In genomic region chr11:76509751-76510723, GRCm38 (mm10) we compare ENCODE assay signal across 10 mouse cellular contexts.
A peak's percentile ranks its signal among the peaks of the same experiment; 100 is the strongest.
DNase-seq lines count a peak whose midpoint lies in the region; ATAC-seq lines count a peak whose summit lies in the region.
"Had no signal": no experiment of that assay in that cellular context is flagged by ENCODE, and none has a peak within 500 bp of the region (broad histone marks: within the 10 kb centered on the region; RNA-seq: fewer than 3 reads in every experiment).

No protein-coding gene starts in this region.

- H3K27me3 ChIP-seq in hindbrain, embryonic 12.5 days, result no peaks in the 10 kb centered on the region
- no peaks in the 10 kb centered on the region for H3K27me3 ChIP-seq in hindbrain, embryonic 11.5 days (ENCODE audit: control insufficient read depth, insufficient read depth, low read length)
- no peaks in the 10 kb centered on the region for H3K27me3 ChIP-seq in forebrain, embryonic 14.5 days (replicated peaks; ENCODE audit: control insufficient read depth, insufficient read depth, low read length)
- no peaks in the 10 kb centered on the region for H3K27me3 ChIP-seq in midbrain, embryonic 15.5 days (replicated peaks)

- no peak for DNase-seq in hindbrain, embryonic 11.5 days (ENCODE audit: low spot score)
- DNase-seq in brain, adult 2 months (ENCODE audit: low read depth, low spot score), result peak; percentile 89
- DNase-seq in forebrain, embryonic 14.5 days (ENCODE audit: low spot score), result no peak
- no peak for DNase-seq in urinary bladder, adult 2 months (ENCODE audit: low spot score)
- no peak for DNase-seq in left cerebral cortex, postnatal 10 days (ENCODE audit: extremely low spot score in 1 of 2, low spot score in 2 of 2)

- intact Hi-C loops in left cerebral cortex, postnatal 10 days (cut with DNase I), result loop anchor here (5.0 kb wide), 1 partner anchor 137 kb away; no protein-coding TSS in a partner anchor

- H3K4me3 ChIP-seq in hindbrain, embryonic 12.5 days, result no peak overlapping the region
- no peak overlapping the region for H3K4me3 ChIP-seq in hindbrain, embryonic 11.5 days (ENCODE audit: low read depth, low read length)
- no peak overlapping the region for H3K4me3 ChIP-seq in forebrain, embryonic 14.5 days (ENCODE audit: low read depth, low read length)
- no peak overlapping the region for H3K4me3 ChIP-seq in midbrain, embryonic 15.5 days

- no peak overlapping the region for H3K4me2 ChIP-seq in hindbrain, embryonic 12.5 days (replicated peaks)
- H3K4me2 ChIP-seq in hindbrain, embryonic 11.5 days (replicated peaks; ENCODE audit: low read depth, low read length), result no peak overlapping the region
- H3K4me2 ChIP-seq in forebrain, embryonic 14.5 days (ENCODE audit: low read length), result no peak overlapping the region
- no peak overlapping the region for H3K4me2 ChIP-seq in midbrain, embryonic 15.5 days
- H3K4me2 ChIP-seq: liver, embryonic 11.5 days had no signal

- ATAC-seq in hindbrain, embryonic 12.5 days (ENCODE audit: low FRiP score), result no peak
- ATAC-seq in hindbrain, embryonic 11.5 days (ENCODE audit: low FRiP score), result no peak
- no peak for ATAC-seq in forebrain, embryonic 14.5 days
- ATAC-seq in midbrain, embryonic 15.5 days (replicated peaks), result no peak
- no peak for ATAC-seq in inflammation-experienced regulatory T-cells, adult 6 months

- no peaks in the 10 kb centered on the region for H3K9me3 ChIP-seq in hindbrain, embryonic 12.5 days (replicated peaks)
- H3K9me3 ChIP-seq in hindbrain, embryonic 11.5 days (ENCODE audit: control insufficient read depth, low read length), result no peaks in the 10 kb centered on the region
- no peaks in the 10 kb centered on the region for H3K9me3 ChIP-seq in forebrain, embryonic 14.5 days (replicated peaks; ENCODE audit: control insufficient read depth, low read length)
- no peaks in the 10 kb centered on the region for H3K9me3 ChIP-seq in midbrain, embryonic 15.5 days
- H3K9me3 ChIP-seq: G1E had no signal

- peak overlapping the region; percentile 49 for H3K27ac ChIP-seq in hindbrain, embryonic 12.5 days
- H3K27ac ChIP-seq in hindbrain, embryonic 11.5 days (ENCODE audit: low read depth, low read length), result no peak overlapping the region
- 0 out of 2 replicates have a peak overlapping the region, but pooled peaks have one; percentile 82 for H3K27ac ChIP-seq in forebrain, embryonic 14.5 days (ENCODE audit: low read depth, low read length)
- peak overlapping the region; percentile 86 for H3K27ac ChIP-seq in midbrain, embryonic 15.5 days

- no peaks in the 10 kb centered on the region for H3K36me3 ChIP-seq in hindbrain, embryonic 12.5 days
- no peaks in the 10 kb centered on the region for H3K36me3 ChIP-seq in hindbrain, embryonic 11.5 days (ENCODE audit: control insufficient read depth, insufficient read depth, low read length)
- H3K36me3 ChIP-seq in forebrain, embryonic 14.5 days (ENCODE audit: control insufficient read depth, insufficient read depth, low read length), result no peaks in the 10 kb centered on the region
- H3K36me3 ChIP-seq in midbrain, embryonic 15.5 days (replicated peaks), result no peaks in the 10 kb centered on the region
- H3K36me3 ChIP-seq: G1E had no signal

- peaks cover 41% of the 10 kb centered on the region for H3K4me1 ChIP-seq in hindbrain, embryonic 12.5 days
- H3K4me1 ChIP-seq in hindbrain, embryonic 11.5 days (replicated peaks; ENCODE audit: control insufficient read depth, insufficient read depth, low read length), result peaks cover 5% of the 10 kb centered on the region; the same call in 1 of the 2 replicates
- peaks cover 15% of the 10 kb centered on the region for H3K4me1 ChIP-seq in forebrain, embryonic 14.5 days (ENCODE audit: control insufficient read depth, insufficient read depth, low read length)
- H3K4me1 ChIP-seq in midbrain, embryonic 15.5 days, result peaks cover 33% of the 10 kb centered on the region

- 80% methylated on average over 13 of the region's 13 CpGs for WGBS in hindbrain, embryonic 12.5 days
- 81% methylated on average over 13 of the region's 13 CpGs for WGBS in hindbrain, embryonic 11.5 days
- WGBS in forebrain, embryonic 14.5 days, result 85% methylated on average over 13 of the region's 13 CpGs
- 84% methylated on average over 13 of the region's 13 CpGs for WGBS in midbrain, embryonic 15.5 days

- no peak overlapping the region for H3K9ac ChIP-seq in hindbrain, embryonic 12.5 days
- no peak overlapping the region for H3K9ac ChIP-seq in hindbrain, embryonic 11.5 days (ENCODE audit: low read depth, low read length)
- no peak overlapping the region for H3K9ac ChIP-seq in forebrain, embryonic 14.5 days (ENCODE audit: low read length)
- no peak overlapping the region for H3K9ac ChIP-seq in midbrain, embryonic 15.5 days
